Mouse (Mus musculus): ENCODE results near the gene Mef2c. TPM values are rescaled to one million over a fixed set of nuclear protein-coding genes. Genes with fewer than 3 reads are reported as not detected.

Gene Mef2c
- polyA plus RNA-seq, 1 experiment = 0.02 TPM

GRCm38 (mm10) chr13:83637666-83638065, 133.8 kb downstream of the Mef2c start:
- TF ChIP-seq TAL1 (IDR thresholded peaks at IDR 0.05; ENCODE audit: low read length) = no peak
- no peak for TF ChIP-seq GATA1 (IDR thresholded peaks at IDR 0.05; ENCODE audit: low read length)
- Histone ChIP-seq H3K36me3 (ENCODE audit: control insufficient read depth) (no peaks in the 10 kb centered on the region), H3K4me3 (replicated peaks) (no peak overlapping the region), H3K27me3 (ENCODE audit: control insufficient read depth) (no peaks in the 10 kb centered on the region), H3K9me3 (ENCODE audit: control insufficient read depth, low read length) (no peaks in the 10 kb centered on the region), H3K4me1 (ENCODE audit: control insufficient read depth) (no peaks in the 10 kb centered on the region)

- no peaks in the 10 kb centered on the region for H3K27me3 ChIP-seq (ENCODE audit: control insufficient read depth)
- no peak for TF ChIP-seq TAL1 (IDR thresholded peaks at IDR 0.05; ENCODE audit: low read length)
- no peak for TF ChIP-seq GATA1 (IDR thresholded peaks at IDR 0.05; ENCODE audit: low read length)
- no peaks in the 10 kb centered on the region for H3K36me3 ChIP-seq (ENCODE audit: control insufficient read depth)
- no peaks in the 10 kb centered on the region for H3K4me1 ChIP-seq (ENCODE audit: control insufficient read depth)
- H3K4me3 ChIP-seq (replicated peaks) = no peak overlapping the region
- no peaks in the 10 kb centered on the region for H3K9me3 ChIP-seq (ENCODE audit: control insufficient read depth, low read length)
Observed at GRCm38 (mm10) chr13:83638735-83639134, 134.9 kb downstream of the Mef2c start.

- no peak for TF ChIP-seq GATA1 (IDR thresholded peaks at IDR 0.05; ENCODE audit: low read length)
- TF ChIP-seq TAL1 (IDR thresholded peaks at IDR 0.05; ENCODE audit: low read length) = no peak
- Histone ChIP-seq H3K27me3 (ENCODE audit: control insufficient read depth) (no peaks in the 10 kb centered on the region), H3K4me3 (replicated peaks) (no peak overlapping the region), H3K36me3 (ENCODE audit: control insufficient read depth) (no peaks in the 10 kb centered on the region), H3K9me3 (ENCODE audit: control insufficient read depth, low read length) (no peaks in the 10 kb centered on the region), H3K4me1 (ENCODE audit: control insufficient read depth) (peaks cover 11% of the 10 kb centered on the region)
Observed at GRCm38 (mm10) chr13:83649051-83649450, 145.2 kb downstream of the Mef2c start.

- H3K4me1 ChIP-seq (ENCODE audit: control insufficient read depth) = peaks cover 11% of the 10 kb centered on the region
- TF ChIP-seq GATA1 (IDR thresholded peaks at IDR 0.05; ENCODE audit: low read length) (no peak), TAL1 (IDR thresholded peaks at IDR 0.05; ENCODE audit: low read length) (no peak)
- no peaks in the 10 kb centered on the region for H3K36me3 ChIP-seq (ENCODE audit: control insufficient read depth)
- peak overlapping the region; percentile 35 for H3K4me3 ChIP-seq (replicated peaks)
- H3K27me3 ChIP-seq (ENCODE audit: control insufficient read depth) = no peaks in the 10 kb centered on the region
- no peaks in the 10 kb centered on the region for H3K9me3 ChIP-seq (ENCODE audit: control insufficient read depth, low read length)
Observed at GRCm38 (mm10) chr13:83649795-83650476, 146.1 kb downstream of the Mef2c start.

- no peaks in the 10 kb centered on the region for H3K9me3 ChIP-seq (ENCODE audit: control insufficient read depth, low read length)
- H3K27me3 ChIP-seq (ENCODE audit: control insufficient read depth) = no peaks in the 10 kb centered on the region
- H3K4me3 ChIP-seq (replicated peaks) = no peak overlapping the region
- peaks cover 11% of the 10 kb centered on the region for H3K4me1 ChIP-seq (ENCODE audit: control insufficient read depth)
- TF ChIP-seq GATA1 (IDR thresholded peaks at IDR 0.05; ENCODE audit: low read length) (no peak), TAL1 (IDR thresholded peaks at IDR 0.05; ENCODE audit: low read length) (no peak)
- no peaks in the 10 kb centered on the region for H3K36me3 ChIP-seq (ENCODE audit: control insufficient read depth)
Observed at GRCm38 (mm10) chr13:83650807-83651206, 147.0 kb downstream of the Mef2c start.

GRCm38 (mm10) chr13:83651941-83652548, 148.2 kb downstream of the Mef2c start:
- H3K4me3 ChIP-seq (replicated peaks) = no peak overlapping the region
- no peaks in the 10 kb centered on the region for H3K27me3 ChIP-seq (ENCODE audit: control insufficient read depth)
- peaks cover 11% of the 10 kb centered on the region for H3K4me1 ChIP-seq (ENCODE audit: control insufficient read depth)
- no peaks in the 10 kb centered on the region for H3K9me3 ChIP-seq (ENCODE audit: control insufficient read depth, low read length)
- no peaks in the 10 kb centered on the region for H3K36me3 ChIP-seq (ENCODE audit: control insufficient read depth)
- no peak for TF ChIP-seq TAL1 (IDR thresholded peaks at IDR 0.05; ENCODE audit: low read length)
- TF ChIP-seq GATA1 (IDR thresholded peaks at IDR 0.05; ENCODE audit: low read length) = no peak

GRCm38 (mm10) chr13:83652560-83652959, 148.7 kb downstream of the Mef2c start:
- Histone ChIP-seq H3K27me3 (ENCODE audit: control insufficient read depth) (no peaks in the 10 kb centered on the region), H3K4me3 (replicated peaks) (no peak overlapping the region), H3K36me3 (ENCODE audit: control insufficient read depth) (no peaks in the 10 kb centered on the region), H3K4me1 (ENCODE audit: control insufficient read depth) (peaks cover 11% of the 10 kb centered on the region), H3K9me3 (ENCODE audit: control insufficient read depth, low read length) (no peaks in the 10 kb centered on the region)
- no peak for TF ChIP-seq GATA1 (IDR thresholded peaks at IDR 0.05; ENCODE audit: low read length)
- TF ChIP-seq TAL1 (IDR thresholded peaks at IDR 0.05; ENCODE audit: low read length) = no peak

GRCm38 (mm10) chr13:83654889-83655769, 151.3 kb downstream of the Mef2c start:
- no peak for TF ChIP-seq GATA1 (IDR thresholded peaks at IDR 0.05; ENCODE audit: low read length)
- TF ChIP-seq TAL1 (IDR thresholded peaks at IDR 0.05; ENCODE audit: low read length) = no peak
- peaks cover 6% of the 10 kb centered on the region for H3K4me1 ChIP-seq (ENCODE audit: control insufficient read depth)
- H3K36me3 ChIP-seq (ENCODE audit: control insufficient read depth) = no peaks in the 10 kb centered on the region
- H3K27me3 ChIP-seq (ENCODE audit: control insufficient read depth) = no peaks in the 10 kb centered on the region
- H3K9me3 ChIP-seq (ENCODE audit: control insufficient read depth, low read length) = no peaks in the 10 kb centered on the region
- H3K4me3 ChIP-seq (replicated peaks) = no peak overlapping the region

GRCm38 (mm10) chr13:83656094-83656493, 152.3 kb downstream of the Mef2c start:
- Histone ChIP-seq H3K36me3 (ENCODE audit: control insufficient read depth) (no peaks in the 10 kb centered on the region), H3K9me3 (ENCODE audit: control insufficient read depth, low read length) (no peaks in the 10 kb centered on the region), H3K4me3 (replicated peaks) (no peak overlapping the region), H3K27me3 (ENCODE audit: control insufficient read depth) (no peaks in the 10 kb centered on the region), H3K4me1 (ENCODE audit: control insufficient read depth) (peaks cover 6% of the 10 kb centered on the region)
- TF ChIP-seq GATA1 (IDR thresholded peaks at IDR 0.05; ENCODE audit: low read length) (no peak), TAL1 (IDR thresholded peaks at IDR 0.05; ENCODE audit: low read length) (no peak)
